Mouse (Mus musculus) neural tube, embryonic 10.5 days (tissue): ENCODE measurements around the gene Chit1.

ENCODE experiments used
- DNase-seq: peaks from one replicate; pipeline ENCODE4 v3.0.0-alpha.2; 2017; ENCODE audit warnings: low spot score; ENCODE audit errors: extremely low spot score

Gene Chit1

GRCm38 (mm10) chr1:134098726-134099515 is 12.1 kb upstream of the Chit1 start:
- DNase-seq, result peak; percentile 70

GRCm38 (mm10) chr1:134099516-134100235 is 11.4 kb upstream of the Chit1 start:
- no peak for DNase-seq

- DNase-seq, result no peak
Observed at GRCm38 (mm10) chr1:134100401-134100800, 10.6 kb upstream of the Chit1 start.

GRCm38 (mm10) chr1:134100928-134101327 is 10.1 kb upstream of the Chit1 start:
- no peak for DNase-seq

GRCm38 (mm10) chr1:134101593-134101992 is 9.4 kb upstream of the Chit1 start:
- no peak for DNase-seq

GRCm38 (mm10) chr1:134103861-134104260 is 7.2 kb upstream of the Chit1 start:
- no peak for DNase-seq

GRCm38 (mm10) chr1:134105043-134105763 is 5.8 kb upstream of the Chit1 start:
- DNase-seq, result no peak

- DNase-seq, result no peak
Observed at GRCm38 (mm10) chr1:134105764-134106430, 5.1 kb upstream of the Chit1 start.

- peak; percentile 61 for DNase-seq
Observed at GRCm38 (mm10) chr1:134106719-134107118, 4.3 kb upstream of the Chit1 start.

GRCm38 (mm10) chr1:134107777-134108176 is 3.3 kb upstream of the Chit1 start:
- no peak for DNase-seq

GRCm38 (mm10) chr1:134110015-134110414 is 1.0 kb upstream of the Chit1 start:
- DNase-seq, result no peak

GRCm38 (mm10) chr1:134110449-134110848 is 593 bp upstream of the Chit1 start:
- DNase-seq, result no peak

GRCm38 (mm10) chr1:134113560-134113959 is 2.5 kb downstream of the Chit1 start:
- no peak for DNase-seq

GRCm38 (mm10) chr1:134114018-134114417 is 3.0 kb downstream of the Chit1 start:
- DNase-seq, result no peak

- no peak for DNase-seq
Observed at GRCm38 (mm10) chr1:134114730-134115129, 3.7 kb downstream of the Chit1 start.

- DNase-seq, result no peak
Observed at GRCm38 (mm10) chr1:134115424-134115823, 4.4 kb downstream of the Chit1 start.

GRCm38 (mm10) chr1:134117110-134117509 is 6.1 kb downstream of the Chit1 start:
- no peak for DNase-seq

GRCm38 (mm10) chr1:134120179-134120578 is 9.1 kb downstream of the Chit1 start:
- DNase-seq, result peak; percentile 89

- DNase-seq, result peak; percentile 60
Observed at GRCm38 (mm10) chr1:134122195-134122594, 11.2 kb downstream of the Chit1 start.

GRCm38 (mm10) chr1:134133316-134133715 is 22.3 kb downstream of the Chit1 start:
- DNase-seq, result no peak

- DNase-seq, result no peak
Observed at GRCm38 (mm10) chr1:134136351-134136750, 25.3 kb downstream of the Chit1 start.
